Mouse (Mus musculus) G1E (cell line): ENCODE measurements around the gene Hs2st1. TPM values are rescaled to one million over a fixed set of nuclear protein-coding genes. Genes with fewer than 3 reads are reported as not detected.

Experiments used
- ATAC-seq: 2 replicates; pipeline ENCODE4 v1.8.0; 2016; ENCODE audit warnings: mild to moderate bottlenecking; ENCODE audit not compliant: insufficient number of reproducible peaks, poor library complexity, low FRiP score, severe bottlenecking; ENCODE audit errors: extremely low read depth
- DNase-seq: peaks from one replicate; pipeline ENCODE4 v3.0.0; 2012; ENCODE audit warnings: low spot score
- H3K27me3 ChIP-seq: 2 replicates; pipeline ENCODE4 v1.6.1; 2012; ENCODE audit warnings: mild to moderate bottlenecking, low read length, inconsistent platforms; ENCODE audit not compliant: insufficient read depth
- H3K36me3 ChIP-seq: replicated peaks from 2 replicates; pipeline ENCODE3; 2012; ENCODE audit warnings: mild to moderate bottlenecking, inconsistent platforms
- H3K4me1 ChIP-seq: 2 replicates; pipeline ENCODE4 v1.6.1; 2012; ENCODE audit warnings: low read depth, low read length, inconsistent platforms, mixed read lengths; ENCODE audit not compliant: insufficient read depth
- H3K4me3 ChIP-seq: 2 replicates; pipeline ENCODE4 v1.5.1; 2012; ENCODE audit warnings: low read depth, mild to moderate bottlenecking, inconsistent platforms, low read length, moderate library complexity, mixed read lengths
- H3K9me3 ChIP-seq: replicated peaks from 2 replicates; pipeline ENCODE4 v1.6.1; 2012; ENCODE audit warnings: inconsistent platforms
- CTCF ChIP-seq: IDR thresholded peaks from 2 replicates; pipeline ENCODE4 v1.5.1; 2012; ENCODE audit warnings: low read depth, low read length, inconsistent platforms, mixed read lengths
- GATA1 ChIP-seq: IDR thresholded peaks from 2 replicates; pipeline ENCODE4 v1.6.1; 2012; ENCODE audit warnings: borderline replicate concordance, low read length, inconsistent platforms, mixed read lengths
- GATA2 ChIP-seq: IDR thresholded peaks from 2 replicates; pipeline ENCODE4 v1.6.1; 2012; ENCODE audit warnings: low read depth, low read length, inconsistent platforms, borderline replicate concordance
- POLR2AphosphoS5 ChIP-seq: IDR thresholded peaks from 2 replicates; pipeline ENCODE4 v1.6.1; 2012; ENCODE audit warnings: low read depth, low read length, inconsistent platforms; ENCODE audit not compliant: insufficient replicate concordance
- TAL1 ChIP-seq: conservative IDR thresholded peaks from 2 replicates; pipeline ENCODE4 v1.6.1; 2012; ENCODE audit warnings: low read depth, low read length, inconsistent platforms, mixed read lengths
- polyA plus RNA-seq: library from polyadenylated mRNA; stranded (reverse); fragments of >175 nt; gene quantifications from 2 replicates; pipeline ENCODE4 v1.2.3, GENCODE M21; 2012
- total RNA-seq, 2 experiments: library from RNA; stranded (forward) in 1 of 2; stranded (reverse) in 1 of 2; fragments of 200-1000 nt in 1 of 2; fragments of >200 nt in 1 of 2; fragmentation: Nextera tagmentation in 1 of 2; gene quantifications; 2 replicates each; pipeline ENCODE4 v1.2.3; 2014 to 2017

Gene Hs2st1
- total and polyA plus RNA-seq, 3 experiments = 6.1 to 40.6 (median 37.8) TPM

DNA sequence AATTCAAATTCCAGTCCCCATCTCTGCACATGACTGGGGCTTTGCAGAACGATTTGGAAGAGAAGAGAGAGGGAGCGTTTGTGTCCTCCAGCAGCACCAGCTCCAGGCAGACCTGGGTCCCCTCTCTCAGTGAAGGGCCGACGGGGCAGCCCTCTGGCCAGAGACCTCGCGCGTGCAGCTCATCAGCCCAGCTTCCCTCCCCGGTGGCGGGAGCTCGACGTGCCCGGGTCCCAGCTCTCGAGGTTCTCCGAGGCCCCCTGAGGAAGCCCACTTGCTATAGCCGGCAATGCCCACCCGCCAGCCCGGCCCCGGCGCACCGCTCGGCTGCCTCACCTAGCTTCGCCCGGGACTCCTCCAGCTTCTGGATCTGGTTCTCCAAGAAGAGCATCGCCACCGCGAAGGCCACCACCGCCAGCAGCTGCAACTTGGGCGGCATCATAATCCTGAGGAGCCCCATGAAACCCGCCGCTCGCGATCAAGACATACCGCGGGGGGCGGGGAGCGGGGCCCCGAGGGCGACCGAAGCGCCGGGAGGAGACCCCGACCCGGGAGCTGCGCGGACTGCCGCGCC lies 495 bp downstream of the Hs2st1 start:
- peak; percentile 35 for DNase-seq
- ATAC-seq = no peak
- H3K36me3 ChIP-seq = peaks cover 26% of the 10 kb centered on the region
- H3K4me3 ChIP-seq = peak overlapping the region; percentile 95
- no peaks in the 10 kb centered on the region for H3K27me3 ChIP-seq
- H3K9me3 ChIP-seq = no peaks in the 10 kb centered on the region
- TF ChIP-seq GATA1 = no peak
- TF ChIP-seq GATA2 = no peak
- no peak for TF ChIP-seq POLR2AphosphoS5
- no peak for TF ChIP-seq TAL1
- TF ChIP-seq CTCF = no peak
- peaks cover 50% of the 10 kb centered on the region for H3K4me1 ChIP-seq

DNA sequence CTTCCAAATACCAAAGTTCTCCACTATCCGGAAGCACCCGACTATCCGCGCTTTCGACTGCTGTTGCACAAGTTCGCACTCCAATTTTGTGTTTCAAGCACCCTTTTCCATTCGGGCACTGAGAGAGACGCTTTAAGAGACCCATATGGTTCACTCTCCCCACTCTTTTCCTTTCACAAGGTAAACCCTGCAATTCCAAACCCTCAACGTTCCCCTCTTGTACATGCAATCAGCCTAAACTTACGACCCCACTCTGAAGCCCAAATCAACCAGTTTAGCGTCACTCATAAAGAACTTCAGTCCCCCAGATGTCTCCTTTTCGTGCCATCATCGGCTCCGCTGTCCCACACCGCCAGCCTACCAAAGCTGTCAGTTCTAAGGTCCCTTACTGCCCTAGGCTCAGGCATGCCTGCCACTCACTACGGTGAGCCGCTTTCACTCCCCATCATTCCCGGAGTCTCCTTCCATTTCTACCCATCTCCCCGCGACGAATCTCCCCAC lies 1.1 kb downstream of the Hs2st1 start:
- Histone ChIP-seq H3K27me3 (no peaks in the 10 kb centered on the region), H3K36me3 (peaks cover 26% of the 10 kb centered on the region), H3K4me1 (peaks cover 49% of the 10 kb centered on the region), H3K9me3 (no peaks in the 10 kb centered on the region), H3K4me3 (peak overlapping the region; percentile 95)
- no peak for TF ChIP-seq CTCF
- DNase-seq (no peak), ATAC-seq (no peak)

DNA sequence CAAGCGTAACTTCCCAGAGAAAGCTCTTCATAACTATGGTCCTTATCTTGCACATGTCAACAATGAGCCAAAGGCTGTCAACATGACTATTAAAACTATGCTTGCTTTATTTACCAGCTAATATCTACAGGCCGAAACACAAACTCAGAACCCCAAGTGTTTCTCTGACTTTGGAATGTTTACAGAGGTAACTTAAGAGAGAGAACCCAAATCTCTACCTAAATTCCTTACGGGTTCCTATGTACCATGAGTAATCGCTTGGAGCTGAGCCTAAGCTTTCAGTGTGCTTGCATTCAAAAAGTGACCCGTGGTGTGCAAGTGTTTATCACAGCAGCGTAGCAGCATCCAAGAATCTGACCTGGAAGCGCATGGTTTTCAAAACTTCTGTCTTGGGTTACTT lies 4.8 kb downstream of the Hs2st1 start:
- Histone ChIP-seq H3K4me1 (peaks cover 51% of the 10 kb centered on the region), H3K27me3 (no peaks in the 10 kb centered on the region), H3K36me3 (peaks cover 27% of the 10 kb centered on the region), H3K4me3 (no peak overlapping the region), H3K9me3 (no peaks in the 10 kb centered on the region)
- TF ChIP-seq CTCF (no peak), TAL1 (no peak), GATA2 (no peak), GATA1 (no peak), POLR2AphosphoS5 (no peak)
- ATAC-seq (no peak), DNase-seq (no peak)

DNA sequence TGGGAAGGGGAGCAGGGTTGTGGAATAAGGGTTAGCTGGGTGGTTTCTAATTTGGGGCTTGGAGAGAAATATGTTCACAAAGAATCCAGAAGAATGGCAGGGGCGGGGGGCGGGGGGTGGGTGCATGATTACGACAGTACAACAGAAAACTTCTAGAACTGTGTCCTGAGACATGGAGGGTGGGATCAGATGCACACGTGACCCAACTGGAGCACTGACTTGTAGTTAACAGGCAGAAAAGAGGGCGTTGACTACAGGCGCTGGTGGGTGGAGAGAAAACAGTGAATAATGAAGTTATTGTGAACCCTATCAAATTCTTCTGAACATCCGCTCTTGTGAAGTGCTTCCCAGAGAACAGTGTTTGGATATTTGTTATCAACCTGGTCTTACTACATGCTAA lies 6.1 kb downstream of the Hs2st1 start:
- DNase-seq = no peak
- no peak overlapping the region for H3K4me3 ChIP-seq
- H3K27me3 ChIP-seq = no peaks in the 10 kb centered on the region
- peaks cover 34% of the 10 kb centered on the region for H3K36me3 ChIP-seq
- TF ChIP-seq TAL1 = no peak
- TF ChIP-seq POLR2AphosphoS5 = no peak
- no peak for TF ChIP-seq GATA2
- no peak for TF ChIP-seq CTCF
- no peak for TF ChIP-seq GATA1
- ATAC-seq = no peak
- H3K4me1 ChIP-seq = peaks cover 55% of the 10 kb centered on the region
- no peaks in the 10 kb centered on the region for H3K9me3 ChIP-seq

DNA sequence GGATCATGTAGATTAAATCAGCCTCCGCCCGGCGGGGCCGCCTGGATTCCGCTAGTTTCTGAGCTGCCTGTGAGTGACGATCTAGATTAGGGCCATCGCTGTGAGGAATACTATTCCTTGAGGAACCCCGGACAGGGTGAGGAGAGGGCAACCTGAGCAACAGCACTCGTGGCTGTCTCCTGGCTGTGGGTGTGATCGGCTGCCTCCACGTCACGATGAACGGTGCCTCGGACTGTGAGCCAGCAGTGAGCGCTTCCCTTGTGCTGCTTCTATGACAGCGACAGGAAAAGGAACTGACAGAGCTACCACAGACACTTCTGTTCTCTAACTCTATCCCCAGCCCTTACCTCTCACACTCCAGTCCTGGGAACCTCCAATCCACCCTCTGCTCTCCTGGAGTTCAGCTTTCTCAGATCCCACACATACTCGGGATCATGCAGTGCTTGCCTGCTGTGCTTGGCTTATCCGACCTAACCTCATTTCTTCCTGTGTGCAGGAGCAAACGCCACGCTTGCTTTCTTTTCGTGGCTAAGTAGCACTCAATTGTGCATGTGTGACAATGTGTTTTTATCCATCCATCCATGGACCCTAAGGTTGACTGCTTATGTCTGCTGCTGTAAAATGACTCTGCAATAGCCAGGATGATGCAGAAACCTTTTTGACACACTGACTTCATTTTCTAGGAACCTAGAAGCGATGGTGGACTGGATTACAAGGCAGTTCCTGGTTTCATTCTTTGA lies 8.3 kb downstream of the Hs2st1 start:
- TF ChIP-seq CTCF (no peak), GATA2 (no peak), GATA1 (no peak)
- H3K9me3 ChIP-seq = no peaks in the 10 kb centered on the region
- no peak overlapping the region for H3K4me3 ChIP-seq
- DNase-seq (no peak), ATAC-seq (no peak)
- peaks cover 50% of the 10 kb centered on the region for H3K4me1 ChIP-seq
- peaks cover 41% of the 10 kb centered on the region for H3K36me3 ChIP-seq
- H3K27me3 ChIP-seq = no peaks in the 10 kb centered on the region

DNA sequence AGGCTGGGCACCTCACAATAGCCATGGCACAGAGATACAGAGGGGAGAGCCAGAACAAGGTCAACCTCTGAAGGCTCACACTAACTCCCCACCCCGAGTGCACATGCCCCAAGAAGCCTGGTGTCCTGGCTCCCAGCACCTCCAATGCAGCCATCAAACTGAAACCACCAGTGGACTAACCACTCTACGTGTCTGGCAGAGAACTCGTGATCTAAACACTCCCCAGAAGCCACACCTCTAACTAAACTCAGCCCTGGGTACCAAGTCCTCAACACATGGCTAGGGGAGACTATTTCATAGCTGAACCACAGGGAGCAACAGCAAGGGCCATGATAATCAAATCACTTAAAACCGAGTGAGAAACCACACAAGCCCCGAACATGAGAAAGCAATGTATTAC lies 11.7 kb downstream of the Hs2st1 start:
- Histone ChIP-seq H3K36me3 (peaks cover 38% of the 10 kb centered on the region), H3K27me3 (no peaks in the 10 kb centered on the region), H3K4me1 (peaks cover 49% of the 10 kb centered on the region), H3K9me3 (no peaks in the 10 kb centered on the region), H3K4me3 (peak overlapping the region; percentile 11; the same call in 1 of the 2 replicates)
- DNase-seq (no peak), ATAC-seq (peak; percentile 42; the same call in 1 of the 2 replicates)
- TF ChIP-seq GATA1 (no peak), POLR2AphosphoS5 (no peak), CTCF (no peak), GATA2 (no peak), TAL1 (no peak)
